Mouse (Mus musculus): ENCODE measurements around the gene Lrtm1. TPM values are rescaled to one million over a fixed set of nuclear protein-coding genes. Genes with fewer than 3 reads are reported as not detected.

Lrtm1 gene
- polyA plus RNA-seq (2017; shearing (Covaris generic)), result not detected

- ATAC-seq, result no peak
Observed at GRCm38 (mm10) chr14:29017883-29018282, at the start of gene Lrtm1. TSS of gene Lrtm1 (plus strand) at chr14:29018208.

GRCm38 (mm10) chr14:28969247-28969646 is 48.8 kb upstream of the Lrtm1 start:
- no peak for ATAC-seq

GRCm38 (mm10) chr14:28972620-28973019 is 45.4 kb upstream of the Lrtm1 start:
- ATAC-seq, result no peak

- no peak for ATAC-seq
Observed at GRCm38 (mm10) chr14:28979230-28979629, 38.8 kb upstream of the Lrtm1 start.

- no peak for ATAC-seq
Observed at GRCm38 (mm10) chr14:28980482-28980881, 37.5 kb upstream of the Lrtm1 start.

- no peak for ATAC-seq
Observed at GRCm38 (mm10) chr14:28984276-28984675, 33.7 kb upstream of the Lrtm1 start.

GRCm38 (mm10) chr14:28988211-28988900 is 29.7 kb upstream of the Lrtm1 start:
- no peak for ATAC-seq

- no peak for ATAC-seq
Observed at GRCm38 (mm10) chr14:28996569-28996968, 21.4 kb upstream of the Lrtm1 start.

GRCm38 (mm10) chr14:29005228-29005840 is 12.7 kb upstream of the Lrtm1 start:
- ATAC-seq, result no peak

- ATAC-seq, result no peak
Observed at GRCm38 (mm10) chr14:29009644-29010043, 8.4 kb upstream of the Lrtm1 start.

GRCm38 (mm10) chr14:29013161-29013560 is 4.8 kb upstream of the Lrtm1 start:
- no peak for ATAC-seq

- no peak for ATAC-seq
Observed at GRCm38 (mm10) chr14:29014680-29015079, 3.3 kb upstream of the Lrtm1 start.

GRCm38 (mm10) chr14:29015896-29016295 is 2.1 kb upstream of the Lrtm1 start:
- no peak for ATAC-seq

GRCm38 (mm10) chr14:29018316-29019000 is 450 bp downstream of the Lrtm1 start:
- no peak for ATAC-seq

- ATAC-seq, result no peak
Observed at GRCm38 (mm10) chr14:29021295-29021694, 3.3 kb downstream of the Lrtm1 start.

- no peak for ATAC-seq
Observed at GRCm38 (mm10) chr14:29023246-29023645, 5.2 kb downstream of the Lrtm1 start.

GRCm38 (mm10) chr14:29025335-29025734 is 7.3 kb downstream of the Lrtm1 start:
- ATAC-seq, result no peak

- ATAC-seq, result no peak
Observed at GRCm38 (mm10) chr14:29027276-29027675, 9.3 kb downstream of the Lrtm1 start.

- no peak for ATAC-seq
Observed at GRCm38 (mm10) chr14:29028391-29029106, 10.5 kb downstream of the Lrtm1 start.

- no peak for ATAC-seq
Observed at GRCm38 (mm10) chr14:29029107-29029469, 11.1 kb downstream of the Lrtm1 start.

- no peak for ATAC-seq
Observed at GRCm38 (mm10) chr14:29029896-29030420, 11.9 kb downstream of the Lrtm1 start.

GRCm38 (mm10) chr14:29030519-29030918 is 12.5 kb downstream of the Lrtm1 start:
- ATAC-seq, result no peak

GRCm38 (mm10) chr14:29031858-29032395 is 13.9 kb downstream of the Lrtm1 start:
- ATAC-seq, result no peak
